Mouse (Mus musculus) small intestine, adult 2 months (tissue): ENCODE data around the gene Atp2b2.

Experiments
- CTCF ChIP-seq: fragments of 200-500 bp; IDR thresholded peaks from 2 replicates; pipeline ENCODE4 v1.5.1; 2012; ENCODE audit warnings: low read depth, mild to moderate bottlenecking, control low read depth, inconsistent platforms, low read length, moderate library complexity, mixed read lengths; ENCODE audit not compliant: insufficient replicate concordance, insufficient read length; ENCODE audit errors: extremely low read depth
- POLR2A ChIP-seq: fragments of 200-500 bp; IDR thresholded peaks from 2 replicates; pipeline ENCODE4 v1.6.1; 2012; ENCODE audit warnings: low read depth, mild to moderate bottlenecking, control low read depth, inconsistent platforms, low read length, moderate library complexity

- TF ChIP-seq CTCF (no peak), POLR2A (no peak)
Measured at GRCm38 (mm10) chr6:114041911-114042284, 515 bp downstream of the Atp2b2 start.
